Mouse (Mus musculus): ENCODE data around the gene Tcp11.

- TF ChIP-seq CTCF (IDR thresholded peaks at IDR 0.05; ENCODE audit: borderline replicate concordance, extremely low read depth, insufficient read depth, insufficient read length) = peak; percentile 55; the same call in 1 of the 2 replicates
- no peak for TF ChIP-seq POLR2A (IDR thresholded peaks at IDR 0.05; ENCODE audit: borderline replicate concordance, extremely low read depth, insufficient read depth, insufficient read length, poor library complexity, severe bottlenecking)
These were observed 38.1 kb downstream of the Tcp11 start for GRCm38 (mm10) chr17:28042299-28042771.

All from brain, embryonic 14.5 days (tissue).